Mouse (Mus musculus) megakaryocyte, embryonic 14.5 days (primary cell): Measurements from ENCODE around the gene Fpgs.

Experiments
- FLI1 ChIP-seq: IDR thresholded peaks from 2 replicates; pipeline ENCODE4 v1.6.1; 2012; ENCODE audit warnings: low read length, inconsistent platforms, mixed read lengths
- GATA1 ChIP-seq: IDR thresholded peaks from 3 replicates; pipeline ENCODE4 v1.6.1; 2012; ENCODE audit warnings: mixed read lengths, low read length, inconsistent platforms, borderline replicate concordance

DNA sequence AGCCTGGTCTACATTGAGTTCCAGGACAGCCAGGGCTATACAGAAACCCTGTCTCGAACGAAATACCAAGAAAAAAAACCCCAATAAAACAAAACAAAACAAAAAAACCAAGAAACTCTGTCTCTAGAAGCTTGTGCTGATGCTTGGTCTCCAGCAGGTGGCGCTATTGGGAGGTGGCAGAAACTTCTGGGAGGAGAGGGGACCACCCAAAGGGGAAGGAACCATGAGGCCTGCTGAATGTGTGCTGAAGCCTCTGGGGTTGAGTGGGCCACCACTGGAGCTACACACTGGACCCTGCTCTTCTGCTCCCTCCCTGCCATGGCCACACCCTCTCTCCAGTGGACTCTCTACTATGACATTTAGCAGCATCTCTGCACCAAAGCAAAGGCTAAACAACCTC, 4.7 kb upstream of the Fpgs start:
- TF ChIP-seq GATA1 (no peak), FLI1 (no peak)
